Mouse (Mus musculus): ENCODE measurements around the gene 0610012G03Rik. TPM values are rescaled to one million over a fixed set of nuclear protein-coding genes. Genes with fewer than 3 reads are reported as not detected.

The 0610012G03Rik gene
- 10 to 100 TPM; 17.0 to 17.2 TPM for total RNA-seq (2023)

DNA sequence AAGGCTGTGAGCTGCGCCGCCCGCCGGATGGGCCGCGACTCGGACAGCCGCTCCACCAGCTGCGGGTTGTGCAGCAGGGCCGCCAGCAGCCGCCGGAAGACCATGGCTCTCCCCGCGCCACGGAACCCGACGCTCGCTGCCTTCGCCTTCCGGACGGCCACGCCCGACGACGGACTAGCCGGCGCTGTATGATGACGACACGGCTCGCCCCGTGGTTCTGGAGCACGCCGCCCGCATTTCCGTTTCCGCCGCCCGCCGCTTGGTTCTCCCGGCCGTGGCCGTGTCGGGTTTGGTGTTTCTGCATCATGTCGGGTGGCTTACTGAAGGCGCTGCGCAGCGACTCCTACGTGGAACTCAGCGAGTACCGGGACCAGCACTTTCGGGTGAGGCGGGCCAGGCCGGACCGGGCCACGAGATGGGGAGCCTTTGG, at the start of gene 0610012G03Rik, which contains the start of gene Ncbp2:
TSS of gene 0610012G03Rik (minus strand) at position 150 of the 430 bp plus-strand sequence.
TSS of gene Ncbp2 (plus strand) at position 169 of the 430 bp plus-strand sequence.

DNA sequence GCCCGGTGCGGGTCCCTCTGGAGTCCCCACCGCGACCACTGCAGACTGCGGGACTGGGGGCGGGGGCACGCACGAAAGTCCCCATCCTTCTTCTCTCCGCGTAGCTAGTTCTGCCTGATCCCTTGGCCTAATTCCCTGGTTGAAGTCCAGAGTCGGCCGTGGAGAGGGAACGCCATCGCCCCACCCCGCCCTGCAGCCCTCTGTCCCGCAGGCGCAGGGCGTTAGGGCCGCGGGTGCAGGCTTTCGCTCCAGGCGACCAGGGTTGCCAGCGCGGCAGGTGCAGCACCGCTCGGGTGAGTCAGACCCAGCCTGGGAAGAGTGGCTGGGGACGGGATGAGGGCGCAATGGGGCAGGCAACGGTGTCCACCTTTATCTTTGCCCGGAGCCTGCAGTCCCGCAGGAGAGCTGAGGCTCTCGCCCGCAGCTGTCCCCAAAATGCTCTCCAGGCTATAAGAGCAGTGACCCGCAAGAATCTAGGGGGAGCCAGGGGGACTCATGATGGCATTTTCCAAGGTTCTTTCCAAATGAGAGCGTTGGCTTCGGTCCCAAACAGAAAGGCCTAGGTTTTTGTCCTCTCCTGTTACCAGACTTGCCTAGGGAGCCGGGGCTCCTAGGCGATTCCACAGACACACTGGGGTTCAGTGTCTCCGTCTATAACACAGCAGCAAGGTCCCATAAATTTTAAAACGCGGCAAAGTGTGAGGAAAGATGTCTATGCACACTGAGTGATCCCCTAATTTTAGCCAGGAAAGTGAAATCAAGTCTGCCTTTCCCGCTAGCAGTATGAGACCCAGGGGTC, 14.3 kb downstream of the 0610012G03Rik start, which contains the start of gene Pigz:
TSS of gene Pigz (plus strand) at position 101 of the 799 bp plus-strand sequence.

Other genes with a start within 250 kb of the 0610012G03Rik start
- gene Meltf, start 69.7 kb downstream of the 0610012G03Rik start, total RNA-seq (2023): not detected
- not detected for gene Pigz, start 14.6 kb downstream of the 0610012G03Rik start, total RNA-seq (2023)
- gene Ncbp2, start within 50 bp of the 0610012G03Rik start, total RNA-seq (2023): 10 to 100 TPM; 24.4 to 24.9 TPM
- 10 to 100 TPM; 34.3 to 35.6 TPM for gene Senp5, start 54.8 kb upstream of the 0610012G03Rik start, total RNA-seq (2023)
- gene Pak2, start 130.8 kb upstream of the 0610012G03Rik start, total RNA-seq (2023): 10 to 100 TPM; 82.6 to 86.3 TPM
- 10 to 100 TPM; 35.3 to 38.7 TPM for gene Pigx, start 151.2 kb upstream of the 0610012G03Rik start, total RNA-seq (2023)
- gene Cep19, start 151.3 kb upstream of the 0610012G03Rik start, total RNA-seq (2023): 1 to 10 TPM; 4.8 to 7.1 TPM
- gene Nrros, start 217.1 kb upstream of the 0610012G03Rik start, total RNA-seq (2023): 100 to 1,000 TPM; 223 to 245 TPM
- not detected for gene Bex6, start 231.3 kb upstream of the 0610012G03Rik start, total RNA-seq (2023)